Comparison of ENCODE assay signal across 24 mouse cellular contexts in the genomic region with DNA sequence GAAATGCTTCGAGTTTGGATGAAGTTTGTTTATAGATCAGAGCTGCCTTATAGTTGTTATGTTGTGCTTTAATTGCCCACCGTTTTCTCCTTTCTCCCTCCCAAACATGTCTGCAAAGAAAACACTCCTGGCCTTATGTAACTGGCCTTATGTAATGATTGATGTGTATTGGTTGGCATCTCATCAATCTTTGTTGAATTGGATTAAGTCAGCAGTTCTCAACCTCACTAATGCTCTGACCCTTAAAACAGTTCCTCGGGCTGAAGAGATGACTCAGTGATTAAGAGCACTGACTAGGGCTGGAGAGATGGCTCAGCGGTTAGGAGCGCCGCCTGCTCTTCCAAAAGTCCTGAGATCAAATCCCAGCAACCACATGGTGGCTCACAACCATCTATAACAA.
"Had no signal": no experiment of that assay in that cellular context is flagged by ENCODE, and none has a peak within 500 bp of the region (broad histone marks: within the 10 kb centered on the region; RNA-seq: fewer than 3 reads in every experiment).

No protein-coding gene starts in this region.

- H3K27ac ChIP-seq: heart, embryonic 10.5 days; hindbrain, embryonic 13.5 days; hindbrain, embryonic 15.5 days; hindbrain, postnatal 0 days; kidney, embryonic 15.5 days; kidney, postnatal 0 days; limb, embryonic 10.5 days; limb, embryonic 12.5 days; liver, embryonic 12.5 days; liver, embryonic 14.5 days had no signal

- ATAC-seq: hindbrain, postnatal 0 days; intestine, embryonic 16.5 days; liver, embryonic 12.5 days had no signal

- DNase-seq: gastrocnemius, postnatal 14 days; gastrocnemius, postnatal 36 days; heart, adult 18-20 months; heart, postnatal 10 days; heart, postnatal 36 days; kidney, adult 18-20 months; kidney, adult 8-10 months; kidney, postnatal 14 days; kidney, postnatal 36 days; layer of hippocampus, adult 9-11 months; layer of hippocampus, postnatal 36 days; liver had no signal

- H3K4me3 ChIP-seq: heart, embryonic 10.5 days; heart, embryonic 12.5 days; hindbrain, embryonic 13.5 days; hindbrain, embryonic 15.5 days; kidney, embryonic 15.5 days; limb, embryonic 10.5 days; limb, embryonic 12.5 days; liver, embryonic 12.5 days had no signal
